Mouse (Mus musculus): ENCODE results near the gene Ifi27.
A peak's percentile ranks its signal among the peaks of the same experiment; 100 is the strongest.

DNA sequence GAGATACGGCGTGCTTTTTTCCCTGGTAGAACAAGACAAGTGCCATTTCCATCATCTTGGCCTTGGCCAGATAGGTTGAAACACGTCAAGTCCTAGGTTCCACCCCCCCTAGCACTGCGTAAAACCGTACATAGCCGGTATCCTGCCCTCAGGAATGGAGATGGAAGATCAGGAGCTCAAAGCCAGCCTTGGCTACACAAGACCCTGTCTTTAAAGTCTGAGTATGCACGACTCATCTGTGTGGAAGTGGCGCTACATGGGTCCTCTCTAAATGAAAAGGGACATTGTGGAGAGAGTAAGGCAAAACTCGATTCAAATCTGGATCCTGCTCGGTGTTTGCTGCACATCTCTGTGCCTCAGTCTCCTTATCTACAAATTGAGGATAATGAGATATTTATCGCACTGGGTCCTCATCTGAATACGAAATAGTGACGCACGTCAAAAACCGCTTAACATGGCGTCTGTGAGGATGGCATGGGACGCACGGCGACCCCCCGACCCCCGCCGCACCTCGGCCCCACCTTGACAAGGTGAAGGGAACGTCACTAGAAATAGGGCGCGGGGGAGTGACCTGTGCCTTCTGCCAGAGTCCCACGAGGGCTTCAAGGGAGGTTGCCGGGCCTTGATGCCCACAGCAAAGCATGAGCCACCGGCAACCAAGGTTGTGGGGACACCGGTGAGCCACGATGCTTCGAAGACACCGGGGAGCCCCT, 8.8 kb upstream of the Ifi27 start:
- TF ChIP-seq NELFE (IDR thresholded peaks at IDR 0.05; ENCODE audit: low read depth, low read length) (no peak), HCFC1 (IDR thresholded peaks at IDR 0.05; ENCODE audit: low read depth, low read length) (no peak), UBTF (IDR thresholded peaks at IDR 0.05; ENCODE audit: borderline replicate concordance, insufficient read depth, low read depth, low read length) (no peak), GATA1 (IDR thresholded peaks at IDR 0.05; ENCODE audit: low read depth, low read length) (peak; percentile 50), MYC (IDR thresholded peaks at IDR 0.05; ENCODE audit: low read depth, low read length) (no peak), MAZ (IDR thresholded peaks at IDR 0.05; ENCODE audit: low read depth, low read length) (no peak), MAX (IDR thresholded peaks at IDR 0.05; ENCODE audit: low read length) (no peak; the same call in 1 of the 2 replicates), POLR2A (IDR thresholded peaks at IDR 0.05; ENCODE audit: control insufficient read depth in 1 of 2, insufficient read depth in 1 of 2, low read depth in 1 of 2, low read length in 2 of 2, poor library complexity in 1 of 2) (no peak), TAL1 (IDR thresholded peaks at IDR 0.05; ENCODE audit: low read length) (no peak)

All from MEL (cell line).